Mouse (Mus musculus) lung, adult 2 months (tissue): ENCODE results near the gene Sp3. TPM values are rescaled to one million over a fixed set of nuclear protein-coding genes. Genes with fewer than 3 reads are reported as not detected.
A peak's percentile ranks its signal among the peaks of the same experiment; 100 is the strongest.

Experiments used
- DNase-seq: peaks from one replicate; pipeline ENCODE4 v3.0.0; 2022
- H3K4me1 ChIP-seq: fragments of 200-500 bp; 2 replicates; pipeline ENCODE4 v1.6.1; 2011; ENCODE audit warnings: low read length; ENCODE audit not compliant: control insufficient read depth, insufficient read depth
- H3K4me3 ChIP-seq: fragments of 200-500 bp; replicated peaks from 2 replicates; pipeline ENCODE3; 2011; ENCODE audit warnings: low read depth, mild to moderate bottlenecking, control low read depth, low read length; ENCODE audit errors: extremely low read depth
- CTCF ChIP-seq: fragments of 200-500 bp; IDR thresholded peaks from 2 replicates; pipeline ENCODE4 v1.5.1; 2011; ENCODE audit warnings: mild to moderate bottlenecking, low read length, control low read depth; ENCODE audit not compliant: insufficient read depth
- POLR2A ChIP-seq: fragments of 200-500 bp; IDR thresholded peaks from 2 replicates; pipeline ENCODE4 v1.6.1; 2011; ENCODE audit warnings: low read depth, mild to moderate bottlenecking, control low read depth, low read length, borderline replicate concordance; ENCODE audit errors: extremely low read depth
- WGBS: fragments of 180-500 bp; shearing (Covaris S2); methylation state at CpG from one replicate; pipeline ENCODE4 v1.1.7; 2018; 5-methylcytosine and 5-hydroxymethylcytosine counted together
- polyA plus RNA-seq: library from polyadenylated mRNA; depleted of rRNA; stranded (reverse); fragments of >200 nt; gene quantifications from 2 replicates; pipeline ENCODE4 v1.2.3, GENCODE M21; 2012

Gene Sp3
- polyA plus RNA-seq, 1 experiment = 16.5 TPM

GRCm38 (mm10) chr2:72981441-72982109, 1.3 kb upstream of the Sp3 start:
- TF ChIP-seq POLR2A (no peak), CTCF (no peak)
- H3K4me1 ChIP-seq = peaks cover 5% of the 10 kb centered on the region
- no peak overlapping the region for H3K4me3 ChIP-seq
- WGBS = 67% methylated on average over 9 of the region's 9 CpGs
- DNase-seq = no peak

- no peak for DNase-seq
- TF ChIP-seq POLR2A (no peak), CTCF (no peak)
- Histone ChIP-seq H3K4me1 (peaks cover 7% of the 10 kb centered on the region), H3K4me3 (peak overlapping the region; percentile 89)
- 2% methylated on average over 3 of the region's 3 CpGs for WGBS
Observed at GRCm38 (mm10) chr2:72981075-72981420, 802 bp upstream of the Sp3 start.

- 0% methylated on average over 18 of the region's 54 CpGs for WGBS
- H3K4me3 ChIP-seq = peak overlapping the region; percentile 73
- H3K4me1 ChIP-seq = peaks cover 8% of the 10 kb centered on the region
- peak; percentile 75 for DNase-seq
- TF ChIP-seq CTCF (no peak), POLR2A (0 out of 2 replicates have a peak, but pooled peaks have one; percentile 55)
Observed at GRCm38 (mm10) chr2:72979659-72980071, 581 bp downstream of the Sp3 start.

GRCm38 (mm10) chr2:72978901-72979658, 1.2 kb downstream of the Sp3 start:
- TF ChIP-seq POLR2A (peak; percentile 60; the same call in 1 of the 2 replicates), CTCF (no peak)
- under 1% methylated on average over 65 of the region's 107 CpGs for WGBS
- Histone ChIP-seq H3K4me1 (peaks cover 8% of the 10 kb centered on the region), H3K4me3 (peak overlapping the region; percentile 94)
- DNase-seq = peak; percentile 89

GRCm38 (mm10) chr2:72978473-72978872, 1.8 kb downstream of the Sp3 start:
- WGBS = under 1% methylated on average over 38 of the region's 38 CpGs
- peaks cover 10% of the 10 kb centered on the region for H3K4me1 ChIP-seq
- peak overlapping the region; percentile 94 for H3K4me3 ChIP-seq
- TF ChIP-seq CTCF (no peak), POLR2A (no peak)
- no peak for DNase-seq

- no peak for DNase-seq
- peak overlapping the region; percentile 13 for H3K4me3 ChIP-seq
- WGBS = 24% methylated on average over 1 of the region's 1 CpGs
- peaks cover 10% of the 10 kb centered on the region for H3K4me1 ChIP-seq
- no peak for TF ChIP-seq POLR2A
- TF ChIP-seq CTCF = no peak
Observed at GRCm38 (mm10) chr2:72977272-72977671, 3.0 kb downstream of the Sp3 start.

GRCm38 (mm10) chr2:72976036-72976435, 4.2 kb downstream of the Sp3 start:
- DNase-seq = no peak
- H3K4me1 ChIP-seq = peaks cover 10% of the 10 kb centered on the region
- no peak for TF ChIP-seq POLR2A
- no peak for TF ChIP-seq CTCF
- no peak overlapping the region for H3K4me3 ChIP-seq

- H3K4me3 ChIP-seq = no peak overlapping the region
- peaks cover 4% of the 10 kb centered on the region for H3K4me1 ChIP-seq
- DNase-seq = no peak
- no peak for TF ChIP-seq CTCF
- TF ChIP-seq POLR2A = no peak
- 70% methylated on average over 6 of the region's 6 CpGs for WGBS
Observed at GRCm38 (mm10) chr2:72970831-72971230, 9.4 kb downstream of the Sp3 start.

GRCm38 (mm10) chr2:72970302-72970701, 9.9 kb downstream of the Sp3 start:
- 74% methylated on average over 4 of the region's 4 CpGs for WGBS
- DNase-seq = no peak
- TF ChIP-seq CTCF (no peak), POLR2A (no peak)
- Histone ChIP-seq H3K4me3 (no peak overlapping the region), H3K4me1 (peaks cover 4% of the 10 kb centered on the region)

GRCm38 (mm10) chr2:72968536-72968935, 11.7 kb downstream of the Sp3 start:
- TF ChIP-seq CTCF = no peak
- TF ChIP-seq POLR2A = no peak
- WGBS = 89% methylated on average over 1 of the region's 1 CpGs
- Histone ChIP-seq H3K4me3 (no peak overlapping the region), H3K4me1 (peaks cover 5% of the 10 kb centered on the region)
- no peak for DNase-seq

GRCm38 (mm10) chr2:72965450-72965849, 14.8 kb downstream of the Sp3 start:
- 58% methylated on average over 2 of the region's 2 CpGs for WGBS
- no peak for DNase-seq
- peaks cover 5% of the 10 kb centered on the region for H3K4me1 ChIP-seq
- H3K4me3 ChIP-seq = no peak overlapping the region
- no peak for TF ChIP-seq POLR2A
